Mouse (Mus musculus) liver, embryonic 11.5 days (tissue): ENCODE measurements around the gene Glp2r. TPM values are rescaled to one million over a fixed set of nuclear protein-coding genes. Genes with fewer than 3 reads are reported as not detected.

Source experiments
- ATAC-seq: fragments of 200-750 bp; cut with Nextera tagmentation; replicated peaks from 2 replicates; pipeline ENCODE4 v1.8.0; 2017; ENCODE audit warnings: moderate number of reproducible peaks, mild to moderate bottlenecking, moderate TSS enrichment, moderate library complexity; ENCODE audit not compliant: low FRiP score
- DNase-seq: peaks from one replicate; pipeline ENCODE4 v3.0.0-alpha.2; 2017; ENCODE audit warnings: low spot score
- H3K27ac ChIP-seq: fragments of 300-500 bp; sonication (generic); 2 replicates; pipeline ENCODE4 v1.5.1; 2014; ENCODE audit warnings: mild to moderate bottlenecking, low read depth, low read length, control low read depth
- H3K27me3 ChIP-seq: fragments of 300-500 bp; sonication (generic); replicated peaks from 2 replicates; pipeline ENCODE4 v1.6.1; 2014; ENCODE audit warnings: low read length, mixed read lengths; ENCODE audit not compliant: control insufficient read depth, insufficient read depth
- H3K36me3 ChIP-seq: fragments of 300-500 bp; sonication (generic); 2 replicates; pipeline ENCODE4 v1.6.1; 2014; ENCODE audit warnings: mild to moderate bottlenecking, low read length, moderate library complexity, mixed read lengths; ENCODE audit not compliant: control insufficient read depth, insufficient read depth
- H3K4me1 ChIP-seq: fragments of 300-500 bp; sonication (generic); replicated peaks from 2 replicates; pipeline ENCODE4 v1.6.1; 2014; ENCODE audit warnings: low read length, mixed read lengths; ENCODE audit not compliant: control insufficient read depth, insufficient read depth
- H3K4me2 ChIP-seq: fragments of 300-500 bp; sonication (generic); 2 replicates; pipeline ENCODE4 v1.6.1; 2014; ENCODE audit warnings: mild to moderate bottlenecking, control low read depth, moderate library complexity
- H3K4me3 ChIP-seq: fragments of 300-500 bp; sonication (generic); 2 replicates; pipeline ENCODE4 v1.5.1; 2014; ENCODE audit warnings: low read depth, low read length, control low read depth
- H3K9ac ChIP-seq: fragments of 300-500 bp; sonication (generic); 2 replicates; pipeline ENCODE4 v1.6.1; 2014; ENCODE audit warnings: low read depth, low read length, control low read depth
- H3K9me3 ChIP-seq: fragments of 300-500 bp; sonication (generic); 2 replicates; pipeline ENCODE4 v1.6.1; 2016; ENCODE audit warnings: low read length, inconsistent platforms, mixed read lengths; ENCODE audit not compliant: control insufficient read depth
- WGBS: fragments of 180-500 bp; shearing (Covaris S2); extraction: QIAGEN DNeasy Blood & Tissue Kit; methylation state at CpG from one replicate; pipeline ENCODE4 v1.1.7; 2014; 5-methylcytosine and 5-hydroxymethylcytosine counted together
- polyA plus RNA-seq: library from polyadenylated mRNA; unstranded; fragments of >200 nt; fragmentation: Nextera tagmentation; extraction: Ambion mirVana; gene quantifications from 2 replicates; pipeline ENCODE4 v1.2.1, GENCODE M21; 2014

Gene Glp2r
- polyA plus RNA-seq, 1 experiment from 2014 or later = 0.29 TPM

DNA sequence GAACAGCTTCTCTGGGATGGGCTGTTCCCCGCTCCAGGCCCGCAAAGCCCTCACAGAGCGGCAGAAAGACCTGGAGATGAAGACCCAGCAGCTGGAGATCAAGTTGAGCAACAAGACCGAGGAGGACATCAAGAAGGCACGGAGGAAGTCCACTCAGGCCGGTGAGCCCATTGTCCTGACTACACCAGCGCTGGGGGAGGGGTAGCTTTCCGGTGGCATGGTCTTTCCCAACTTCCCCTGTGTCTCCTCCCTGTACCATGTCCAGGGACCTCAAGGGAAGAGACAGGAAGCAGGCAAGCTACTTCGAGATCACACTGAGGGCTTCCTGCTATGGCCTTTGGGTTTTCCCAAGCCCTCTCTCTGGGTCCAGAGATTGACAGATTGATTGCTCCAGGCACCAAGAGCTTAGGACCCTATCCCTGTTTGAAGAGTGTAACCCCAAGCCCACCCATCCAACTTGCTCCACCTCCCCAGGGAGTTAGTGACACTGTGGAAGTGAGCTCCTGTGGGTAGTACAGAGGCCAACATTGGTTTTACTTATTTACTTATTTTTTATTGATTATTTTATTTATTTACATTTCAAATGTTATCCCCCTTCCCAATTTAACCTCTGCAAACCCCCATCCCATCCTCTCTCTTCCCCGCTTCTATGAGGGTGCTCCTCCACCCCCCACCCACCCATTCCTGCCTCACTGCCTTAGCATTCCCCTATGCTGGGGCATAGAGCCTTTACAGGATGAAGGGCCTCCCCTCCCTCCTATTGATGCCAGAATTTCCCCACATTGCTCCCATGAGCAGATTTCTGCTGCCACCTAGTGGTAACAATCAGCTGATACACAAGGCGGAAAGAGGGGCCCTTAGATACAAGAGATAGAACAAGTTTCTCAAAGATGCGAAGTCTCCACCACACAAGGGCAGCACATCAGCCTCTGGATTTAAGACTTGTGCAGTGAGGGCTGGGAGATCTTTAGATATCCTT lies 95.1 kb downstream of the Glp2r start:
- Histone ChIP-seq H3K4me3 (no peak overlapping the region), H3K27me3 (no peaks in the 10 kb centered on the region), H3K27ac (no peak overlapping the region), H3K4me1 (no peaks in the 10 kb centered on the region), H3K36me3 (no peaks in the 10 kb centered on the region), H3K9ac (no peak overlapping the region), H3K4me2 (no peak overlapping the region), H3K9me3 (no peaks in the 10 kb centered on the region)
- DNase-seq (no peak), ATAC-seq (no peak)
- WGBS = 37% methylated on average over 12 of the region's 12 CpGs

DNA sequence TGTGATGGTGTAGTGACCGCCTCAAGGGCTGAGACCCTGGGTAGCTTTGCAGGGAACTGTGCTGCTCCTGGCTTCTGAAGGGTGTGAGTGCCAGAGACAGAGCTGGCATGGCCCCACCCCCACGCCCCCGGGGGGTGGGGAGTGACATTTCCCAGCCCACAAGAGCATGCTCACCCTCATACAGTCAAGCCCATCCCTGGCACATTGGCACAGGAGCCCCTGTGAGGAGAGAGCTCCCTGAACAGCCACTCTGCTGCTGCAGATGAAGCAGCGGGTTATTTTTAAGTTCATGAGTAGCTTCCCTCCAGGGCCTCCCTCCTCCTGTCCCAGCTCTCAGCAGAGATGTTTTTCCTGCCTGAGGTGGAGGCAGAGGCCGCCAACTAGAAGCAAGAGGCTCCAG lies 98.8 kb downstream of the Glp2r start:
- WGBS = 71% methylated on average over 5 of the region's 5 CpGs
- no peaks in the 10 kb centered on the region for H3K4me1 ChIP-seq
- H3K9ac ChIP-seq = no peak overlapping the region

DNA sequence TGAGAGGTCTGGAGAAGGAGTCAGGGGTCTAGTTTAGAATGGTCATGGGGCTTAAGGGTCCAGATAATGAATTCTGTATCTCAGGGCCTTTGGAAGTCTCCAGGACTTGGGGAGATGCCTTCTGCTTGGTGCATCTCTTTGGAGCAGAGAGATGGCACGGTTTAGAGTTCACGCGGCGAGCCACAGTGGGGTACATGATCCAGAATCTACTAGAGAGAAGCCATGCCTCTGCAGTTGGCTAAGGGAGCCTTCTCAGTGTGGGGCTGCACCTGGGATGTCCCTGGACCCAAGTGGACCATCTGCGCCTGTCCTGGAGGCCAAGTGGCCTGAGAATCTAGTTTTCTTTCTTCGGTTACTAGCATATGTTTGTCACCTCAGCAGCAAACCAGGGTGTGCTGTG lies 100.9 kb downstream of the Glp2r start:
- H3K36me3 ChIP-seq = no peaks in the 10 kb centered on the region
- no peak overlapping the region for H3K4me2 ChIP-seq
- no peaks in the 10 kb centered on the region for H3K9me3 ChIP-seq
- no peaks in the 10 kb centered on the region for H3K4me1 ChIP-seq
- no peaks in the 10 kb centered on the region for H3K27me3 ChIP-seq
- DNase-seq = no peak
- no peak overlapping the region for H3K9ac ChIP-seq
- no peak overlapping the region for H3K27ac ChIP-seq
- WGBS = 91% methylated on average over 6 of the region's 6 CpGs
- ATAC-seq = no peak
- no peak overlapping the region for H3K4me3 ChIP-seq

More for the DNA sequence above, 98.8 kb downstream of the Glp2r start:
- DNase-seq (no peak), ATAC-seq (no peak)
- H3K9me3 ChIP-seq = no peaks in the 10 kb centered on the region
- H3K36me3 ChIP-seq = no peaks in the 10 kb centered on the region
- no peak overlapping the region for H3K27ac ChIP-seq
- H3K4me3 ChIP-seq = no peak overlapping the region
- no peak overlapping the region for H3K4me2 ChIP-seq
- H3K27me3 ChIP-seq = no peaks in the 10 kb centered on the region

GRCm38 (mm10) chr11:67668460-67669007 lies 102.4 kb downstream of the Glp2r start:
- Histone ChIP-seq H3K9me3 (no peaks in the 10 kb centered on the region), H3K36me3 (no peaks in the 10 kb centered on the region), H3K27me3 (no peaks in the 10 kb centered on the region), H3K4me2 (no peak overlapping the region), H3K27ac (no peak overlapping the region), H3K4me3 (no peak overlapping the region), H3K9ac (no peak overlapping the region), H3K4me1 (no peaks in the 10 kb centered on the region)
- DNase-seq (no peak), ATAC-seq (no peak)
- WGBS = 82% methylated on average over 3 of the region's 3 CpGs

DNA sequence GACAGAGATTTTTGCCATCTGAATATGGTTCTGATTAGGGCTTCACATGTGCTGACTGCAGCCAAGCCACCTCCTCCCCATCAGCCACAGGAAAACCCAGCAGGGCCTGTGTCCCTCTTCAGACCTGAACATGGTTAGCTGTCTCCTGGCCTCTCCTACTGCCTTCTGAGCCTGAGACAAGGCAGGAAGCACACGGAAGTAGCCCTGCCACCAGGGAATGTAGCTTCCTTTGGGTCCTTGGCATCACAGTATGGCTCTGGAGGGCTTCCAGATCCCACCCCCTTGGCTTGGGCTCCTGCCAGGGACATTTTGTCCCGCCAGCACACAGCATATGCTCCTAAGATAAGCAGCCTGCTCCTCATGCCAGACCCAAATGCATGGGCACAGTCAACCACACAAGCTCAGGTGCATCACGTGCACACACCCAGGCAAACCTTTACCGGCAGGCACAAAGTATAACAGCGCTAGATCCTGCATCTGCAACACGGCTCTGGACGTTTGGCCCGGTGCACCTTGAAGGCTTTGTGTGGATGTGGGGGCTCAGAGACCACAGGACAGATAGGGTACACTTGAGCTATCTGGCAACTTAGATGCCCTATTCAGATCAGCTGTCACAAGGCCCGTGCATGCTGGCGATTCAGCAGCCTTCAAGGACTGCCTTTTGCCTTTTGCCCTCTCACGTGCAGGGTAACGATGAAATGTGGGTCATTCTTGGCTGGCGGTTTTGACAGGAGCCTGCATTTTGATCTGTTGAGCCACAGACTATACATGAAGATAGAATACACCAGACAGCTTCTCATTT lies 103.2 kb downstream of the Glp2r start:
- Histone ChIP-seq H3K27ac (no peak overlapping the region), H3K9ac (no peak overlapping the region), H3K36me3 (no peaks in the 10 kb centered on the region), H3K4me2 (no peak overlapping the region), H3K4me3 (no peak overlapping the region), H3K9me3 (no peaks in the 10 kb centered on the region), H3K4me1 (no peaks in the 10 kb centered on the region), H3K27me3 (no peaks in the 10 kb centered on the region)
- no peak for ATAC-seq
- 86% methylated on average over 13 of the region's 13 CpGs for WGBS
- DNase-seq = no peak

GRCm38 (mm10) chr11:67666129-67666528 lies 104.8 kb downstream of the Glp2r start:
- H3K36me3 ChIP-seq = no peaks in the 10 kb centered on the region
- H3K4me1 ChIP-seq = no peaks in the 10 kb centered on the region
- no peak for ATAC-seq
- WGBS = 69% methylated on average over 5 of the region's 5 CpGs
- no peaks in the 10 kb centered on the region for H3K9me3 ChIP-seq
- H3K27ac ChIP-seq = no peak overlapping the region
- no peak overlapping the region for H3K4me2 ChIP-seq
- no peak for DNase-seq
- no peaks in the 10 kb centered on the region for H3K27me3 ChIP-seq
- no peak overlapping the region for H3K4me3 ChIP-seq
- H3K9ac ChIP-seq = no peak overlapping the region

- H3K4me2 ChIP-seq = no peak overlapping the region
- H3K36me3 ChIP-seq = no peaks in the 10 kb centered on the region
- WGBS = 86% methylated on average over 6 of the region's 6 CpGs
- DNase-seq = no peak
- no peaks in the 10 kb centered on the region for H3K27me3 ChIP-seq
- no peak overlapping the region for H3K4me3 ChIP-seq
- no peak overlapping the region for H3K27ac ChIP-seq
- H3K9ac ChIP-seq = no peak overlapping the region
- H3K9me3 ChIP-seq = no peaks in the 10 kb centered on the region
- no peak for ATAC-seq
- H3K4me1 ChIP-seq = no peaks in the 10 kb centered on the region
Measured at GRCm38 (mm10) chr11:67664918-67665317, 106.0 kb downstream of the Glp2r start.

- no peak overlapping the region for H3K4me3 ChIP-seq
- no peak overlapping the region for H3K9ac ChIP-seq
- no peaks in the 10 kb centered on the region for H3K4me1 ChIP-seq
- no peak for DNase-seq
- H3K4me2 ChIP-seq = no peak overlapping the region
- ATAC-seq = no peak
- H3K36me3 ChIP-seq = no peaks in the 10 kb centered on the region
- no peak overlapping the region for H3K27ac ChIP-seq
- no peaks in the 10 kb centered on the region for H3K9me3 ChIP-seq
- no peaks in the 10 kb centered on the region for H3K27me3 ChIP-seq
- WGBS = 72% methylated on average over 3 of the region's 3 CpGs
Measured at GRCm38 (mm10) chr11:67664261-67664660, 106.7 kb downstream of the Glp2r start.
